Mouse (Mus musculus): ENCODE measurements around the gene Lrrc4c.

GRCm38 (mm10) chr2:97581132-97581531 is 1263.2 kb downstream of the Lrrc4c start:
- TF ChIP-seq EP300 (IDR thresholded peaks at IDR 0.05; ENCODE audit: low read depth) (no peak), CTCF (IDR thresholded peaks at IDR 0.05; ENCODE audit: low read depth) (no peak)
